Mouse (Mus musculus) bone marrow macrophage, adult 2 months (primary cell): ENCODE measurements around the gene Farsa.

ENCODE experiments used
- CTCF ChIP-seq: IDR thresholded peaks from 2 replicates; pipeline ENCODE4 v1.5.1; 2012; ENCODE audit warnings: low read depth, mild to moderate bottlenecking, low read length, moderate library complexity
- POLR2A ChIP-seq: IDR thresholded peaks from 2 replicates; pipeline ENCODE4 v1.6.1; 2012; ENCODE audit warnings: mild to moderate bottlenecking, low read depth, low read length, borderline replicate concordance

DNA sequence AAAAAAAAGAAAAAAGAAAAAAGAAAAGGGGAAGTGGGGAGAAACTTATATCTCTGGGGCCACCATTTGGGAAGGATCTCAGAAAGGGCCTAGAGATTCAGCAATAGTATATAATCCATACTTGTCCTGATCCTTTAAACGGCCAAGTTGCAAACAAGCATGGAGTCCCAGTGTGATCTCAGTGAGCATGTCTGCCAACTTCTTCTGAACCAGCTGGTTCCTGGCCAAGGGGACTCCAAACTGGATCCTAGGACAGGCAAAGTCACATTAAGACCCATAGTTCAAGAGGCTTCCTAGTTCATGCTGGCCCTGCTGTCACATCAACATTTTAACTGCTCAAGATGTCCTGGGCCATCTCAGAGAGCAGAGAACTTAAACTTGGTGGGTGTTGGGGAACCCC is 32.4 kb downstream of the Farsa start:
- no peak for TF ChIP-seq POLR2A
- no peak for TF ChIP-seq CTCF
